Mouse (Mus musculus): ENCODE data around the gene Cryga. TPM values are rescaled to one million over a fixed set of nuclear protein-coding genes. Genes with fewer than 3 reads are reported as not detected.

Gene Cryga
- polyA plus RNA-seq, 1 experiment: not detected

- no peak within 1 kb of the TSS for H3K4me3 ChIP-seq (replicated peaks)
- H3K27me3 ChIP-seq (ENCODE audit: control insufficient read depth): no peaks in the 10 kb centered on the region
- no peaks in the 10 kb centered on the region for H3K9me3 ChIP-seq (ENCODE audit: control insufficient read depth, low read length)
- no peaks in the 10 kb centered on the region for H3K4me1 ChIP-seq (ENCODE audit: control insufficient read depth)
- TF ChIP-seq GATA1 (IDR thresholded peaks at IDR 0.05; ENCODE audit: low read length) (no peak), TAL1 (IDR thresholded peaks at IDR 0.05; ENCODE audit: low read length) (no peak)
- no peaks in the 10 kb centered on the region for H3K36me3 ChIP-seq (ENCODE audit: control insufficient read depth)
Observed at GRCm38 (mm10) chr1:65122574-65123372, 19.6 kb upstream of the Cryga start, which contains the start of gene D630023F18Rik. TSS of gene D630023F18Rik (minus strand) at chr1:65123214.

- Histone ChIP-seq H3K9me3 (ENCODE audit: control insufficient read depth, low read length) (no peaks in the 10 kb centered on the region), H3K4me3 (replicated peaks) (no peak within 1 kb of the TSS), H3K4me1 (ENCODE audit: control insufficient read depth) (no peaks in the 10 kb centered on the region), H3K27me3 (ENCODE audit: control insufficient read depth) (no peaks in the 10 kb centered on the region), H3K36me3 (ENCODE audit: control insufficient read depth) (no peaks in the 10 kb centered on the region)
- TF ChIP-seq TAL1 (IDR thresholded peaks at IDR 0.05; ENCODE audit: low read length) (no peak), GATA1 (IDR thresholded peaks at IDR 0.05; ENCODE audit: low read length) (no peak)
Observed at GRCm38 (mm10) chr1:65119438-65119837, 16.3 kb upstream of the Cryga start, which contains the start of gene Gm28845. TSS of gene Gm28845 (minus strand) at chr1:65119558.

GRCm38 (mm10) chr1:65118150-65118913 lies 15.2 kb upstream of the Cryga start:
- H3K9me3 ChIP-seq (ENCODE audit: control insufficient read depth, low read length): no peaks in the 10 kb centered on the region
- H3K36me3 ChIP-seq (ENCODE audit: control insufficient read depth): no peaks in the 10 kb centered on the region
- TF ChIP-seq GATA1 (IDR thresholded peaks at IDR 0.05; ENCODE audit: low read length) (no peak), TAL1 (IDR thresholded peaks at IDR 0.05; ENCODE audit: low read length) (no peak)
- no peak overlapping the region for H3K4me3 ChIP-seq (replicated peaks)
- no peaks in the 10 kb centered on the region for H3K27me3 ChIP-seq (ENCODE audit: control insufficient read depth)
- no peaks in the 10 kb centered on the region for H3K4me1 ChIP-seq (ENCODE audit: control insufficient read depth)

GRCm38 (mm10) chr1:65113536-65114172 lies 10.5 kb upstream of the Cryga start:
- Histone ChIP-seq H3K9me3 (ENCODE audit: control insufficient read depth, low read length) (no peaks in the 10 kb centered on the region), H3K4me3 (replicated peaks) (no peak overlapping the region), H3K36me3 (ENCODE audit: control insufficient read depth) (no peaks in the 10 kb centered on the region), H3K27me3 (ENCODE audit: control insufficient read depth) (no peaks in the 10 kb centered on the region), H3K4me1 (ENCODE audit: control insufficient read depth) (peaks cover 3% of the 10 kb centered on the region; the same call in 1 of the 2 replicates)
- no peak for TF ChIP-seq GATA1 (IDR thresholded peaks at IDR 0.05; ENCODE audit: low read length)
- TF ChIP-seq TAL1 (IDR thresholded peaks at IDR 0.05; ENCODE audit: low read length): no peak

GRCm38 (mm10) chr1:65112807-65113196 lies 9.6 kb upstream of the Cryga start:
- TF ChIP-seq TAL1 (IDR thresholded peaks at IDR 0.05; ENCODE audit: low read length) (no peak), GATA1 (IDR thresholded peaks at IDR 0.05; ENCODE audit: low read length) (no peak)
- Histone ChIP-seq H3K4me3 (replicated peaks) (no peak overlapping the region), H3K36me3 (ENCODE audit: control insufficient read depth) (no peaks in the 10 kb centered on the region), H3K27me3 (ENCODE audit: control insufficient read depth) (no peaks in the 10 kb centered on the region), H3K9me3 (ENCODE audit: control insufficient read depth, low read length) (no peaks in the 10 kb centered on the region), H3K4me1 (ENCODE audit: control insufficient read depth) (peaks cover 3% of the 10 kb centered on the region; the same call in 1 of the 2 replicates)

- TF ChIP-seq TAL1 (IDR thresholded peaks at IDR 0.05; ENCODE audit: low read length) (no peak), GATA1 (IDR thresholded peaks at IDR 0.05; ENCODE audit: low read length) (no peak)
- Histone ChIP-seq H3K4me1 (ENCODE audit: control insufficient read depth) (peaks cover 3% of the 10 kb centered on the region; the same call in 1 of the 2 replicates), H3K27me3 (ENCODE audit: control insufficient read depth) (no peaks in the 10 kb centered on the region), H3K4me3 (replicated peaks) (no peak overlapping the region), H3K36me3 (ENCODE audit: control insufficient read depth) (no peaks in the 10 kb centered on the region), H3K9me3 (ENCODE audit: control insufficient read depth, low read length) (no peaks in the 10 kb centered on the region)
Observed at GRCm38 (mm10) chr1:65112031-65112806, 9.0 kb upstream of the Cryga start.

GRCm38 (mm10) chr1:65109756-65110435 lies 6.7 kb upstream of the Cryga start:
- H3K36me3 ChIP-seq (ENCODE audit: control insufficient read depth): no peaks in the 10 kb centered on the region
- TF ChIP-seq TAL1 (IDR thresholded peaks at IDR 0.05; ENCODE audit: low read length) (no peak), GATA1 (IDR thresholded peaks at IDR 0.05; ENCODE audit: low read length) (no peak)
- no peaks in the 10 kb centered on the region for H3K9me3 ChIP-seq (ENCODE audit: control insufficient read depth, low read length)
- H3K4me3 ChIP-seq (replicated peaks): no peak overlapping the region
- no peaks in the 10 kb centered on the region for H3K27me3 ChIP-seq (ENCODE audit: control insufficient read depth)
- H3K4me1 ChIP-seq (ENCODE audit: control insufficient read depth): peaks cover 3% of the 10 kb centered on the region; the same call in 1 of the 2 replicates

- TF ChIP-seq TAL1 (IDR thresholded peaks at IDR 0.05; ENCODE audit: low read length) (no peak), GATA1 (IDR thresholded peaks at IDR 0.05; ENCODE audit: low read length) (no peak)
- no peak overlapping the region for H3K4me3 ChIP-seq (replicated peaks)
- H3K27me3 ChIP-seq (ENCODE audit: control insufficient read depth): no peaks in the 10 kb centered on the region
- H3K36me3 ChIP-seq (ENCODE audit: control insufficient read depth): no peaks in the 10 kb centered on the region
- H3K9me3 ChIP-seq (ENCODE audit: control insufficient read depth, low read length): no peaks in the 10 kb centered on the region
- peaks cover 3% of the 10 kb centered on the region; the same call in 1 of the 2 replicates for H3K4me1 ChIP-seq (ENCODE audit: control insufficient read depth)
Observed at GRCm38 (mm10) chr1:65109196-65109595, 6.0 kb upstream of the Cryga start.
